Mouse (Mus musculus) liver, adult 2 months (tissue): ENCODE data around the gene Zbtb24.

Source experiments
- CTCF ChIP-seq: fragments of 200-500 bp; IDR thresholded peaks from 2 replicates; pipeline ENCODE4 v1.5.1; 2011; ENCODE audit warnings: low read depth, low read length, control low read depth
- POLR2A ChIP-seq: fragments of 200-500 bp; IDR thresholded peaks from 2 replicates; pipeline ENCODE4 v1.6.1; 2011; ENCODE audit warnings: low read length, control low read depth; ENCODE audit not compliant: insufficient read depth; ENCODE audit errors: extremely low read depth

DNA sequence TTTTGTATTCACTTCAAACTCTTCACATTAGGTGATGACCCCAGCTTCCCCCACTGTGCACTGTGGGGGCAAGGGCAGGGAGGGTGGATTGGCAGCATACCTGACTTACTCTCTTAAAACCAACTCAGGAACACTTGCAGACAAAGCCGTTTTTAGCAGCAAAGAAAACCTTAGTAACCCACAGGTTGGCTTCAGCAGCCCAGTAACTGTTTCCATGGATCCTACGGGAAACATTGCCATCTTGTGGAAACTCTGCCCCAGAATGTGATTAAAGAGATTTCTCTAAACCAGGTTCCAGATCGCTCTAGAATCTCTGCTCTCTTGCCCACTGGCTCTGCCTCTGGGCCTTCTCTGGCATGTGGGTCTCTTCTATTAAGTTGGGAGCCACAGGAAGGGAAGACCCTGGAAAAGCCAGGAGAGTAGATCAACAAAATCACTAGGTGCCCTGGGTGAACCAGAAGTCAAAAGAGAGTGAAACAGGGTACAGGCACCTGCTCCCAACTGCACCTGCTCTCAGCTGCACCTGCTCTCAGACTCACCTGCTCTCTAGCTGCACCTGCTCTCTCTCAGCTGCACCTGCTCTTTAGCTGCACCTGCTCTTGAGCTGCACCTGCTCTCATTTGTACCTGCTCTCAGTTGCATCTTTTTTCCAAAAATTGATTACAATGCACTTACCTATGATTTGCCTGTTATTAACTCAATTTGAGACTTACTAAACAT, 46.1 kb upstream of the Zbtb24 start:
- no peak for TF ChIP-seq CTCF
- TF ChIP-seq POLR2A, result no peak
